Mouse (Mus musculus): ENCODE measurements around the gene Ift172.

Gene Ift172

GRCm38 (mm10) chr5:31266101-31266500 is 24.8 kb downstream of the Ift172 start:
- intact Hi-C loops (cut with DNase I) = no loop called here

- intact Hi-C loops (cut with DNase I) = no loop called here
Observed at GRCm38 (mm10) chr5:31257616-31258015, 33.3 kb downstream of the Ift172 start.

GRCm38 (mm10) chr5:31255971-31256370 is 34.9 kb downstream of the Ift172 start:
- intact Hi-C loops (cut with DNase I) = no loop called here

GRCm38 (mm10) chr5:31255381-31255780 is 35.5 kb downstream of the Ift172 start:
- intact Hi-C loops (cut with DNase I) = no loop called here

- intact Hi-C loops (cut with DNase I) = loop anchor here (5.0 kb wide), 1 partner anchor 53 kb away; the partner anchor contains the start of gene Zfp513
Observed at GRCm38 (mm10) chr5:31254901-31255300, 36.0 kb downstream of the Ift172 start.

GRCm38 (mm10) chr5:31254452-31254851 is 36.5 kb downstream of the Ift172 start:
- intact Hi-C loops (cut with DNase I) = loop anchor here (5.0 kb wide), 1 partner anchor 52 kb away; the partner anchor contains the start of gene Zfp513

GRCm38 (mm10) chr5:31253806-31254205 is 37.1 kb downstream of the Ift172 start:
- intact Hi-C loops (cut with DNase I) = loop anchor here (5.0 kb wide), 1 partner anchor 52 kb away; the partner anchor contains the start of gene Zfp513

- intact Hi-C loops (cut with DNase I) = loop anchor here (5.0 kb wide), 1 partner anchor 51 kb away; the partner anchor contains the start of gene Zfp513
Observed at GRCm38 (mm10) chr5:31252795-31253545, 37.9 kb downstream of the Ift172 start.

GRCm38 (mm10) chr5:31252151-31252550 is 38.8 kb downstream of the Ift172 start:
- intact Hi-C loops (cut with DNase I) = loop anchor here (5.0 kb wide), 1 partner anchor 50 kb away; the partner anchor contains the start of gene Zfp513

- intact Hi-C loops (cut with DNase I) = loop anchor here (5.0 kb wide), 1 partner anchor 49 kb away; the partner anchor contains the start of gene Zfp513
Observed at GRCm38 (mm10) chr5:31251541-31252101, 39.3 kb downstream of the Ift172 start, which contains the start of gene Krtcap3. TSS of gene Krtcap3 (plus strand) at chr5:31251691.

GRCm38 (mm10) chr5:31250716-31251115 is 40.2 kb downstream of the Ift172 start:
- intact Hi-C loops (cut with DNase I) = loop anchor here (5.0 kb wide), 1 partner anchor 48 kb away; the partner anchor contains the start of gene Zfp513

- intact Hi-C loops (cut with DNase I) = no loop called here
Observed at GRCm38 (mm10) chr5:31242191-31242590, 48.7 kb downstream of the Ift172 start.

- intact Hi-C loops (cut with DNase I) = no loop called here
Observed at GRCm38 (mm10) chr5:31241522-31242034, 49.3 kb downstream of the Ift172 start.

GRCm38 (mm10) chr5:31240637-31241521 is 50.0 kb downstream of the Ift172 start, which contains the start of the genes Nrbp1 and Gm9970:
TSS of gene Nrbp1 (plus strand) at chr5:31240864.
TSS of gene Gm9970 (minus strand) at chr5:31241232.
- intact Hi-C loops (cut with DNase I) = no loop called here

- intact Hi-C loops (cut with DNase I) = no loop called here
Observed at GRCm38 (mm10) chr5:31226641-31227040, 64.3 kb downstream of the Ift172 start.

- intact Hi-C loops (cut with DNase I) = no loop called here
Observed at GRCm38 (mm10) chr5:31222696-31223095, 68.2 kb downstream of the Ift172 start.

- intact Hi-C loops (cut with DNase I) = no loop called here
Observed at GRCm38 (mm10) chr5:31221304-31221945, 69.5 kb downstream of the Ift172 start.

- intact Hi-C loops (cut with DNase I) = no loop called here
Observed at GRCm38 (mm10) chr5:31220448-31221303, 70.2 kb downstream of the Ift172 start, which contains the start of gene Ppm1g. TSS of gene Ppm1g (minus strand) at chr5:31220687.

GRCm38 (mm10) chr5:31219911-31220447 is 70.9 kb downstream of the Ift172 start:
- intact Hi-C loops (cut with DNase I) = loop anchor here (5.0 kb wide), 1 partner anchor 107 kb away; no protein-coding TSS in a partner anchor
